Mouse (Mus musculus) T-cell, adult 2 months (primary cell): ENCODE data around the gene Itgam.
"Not testable (repeated sequence)": the region's sequence is repeated elsewhere in the genome, so short reads cannot be mapped to it uniquely, and the experiment has no call there.

ENCODE experiments used
- DNase-seq: peaks from one replicate; pipeline ENCODE4 v3.0.0; 2022; ENCODE audit warnings: low spot score

Itgam gene

DNA sequence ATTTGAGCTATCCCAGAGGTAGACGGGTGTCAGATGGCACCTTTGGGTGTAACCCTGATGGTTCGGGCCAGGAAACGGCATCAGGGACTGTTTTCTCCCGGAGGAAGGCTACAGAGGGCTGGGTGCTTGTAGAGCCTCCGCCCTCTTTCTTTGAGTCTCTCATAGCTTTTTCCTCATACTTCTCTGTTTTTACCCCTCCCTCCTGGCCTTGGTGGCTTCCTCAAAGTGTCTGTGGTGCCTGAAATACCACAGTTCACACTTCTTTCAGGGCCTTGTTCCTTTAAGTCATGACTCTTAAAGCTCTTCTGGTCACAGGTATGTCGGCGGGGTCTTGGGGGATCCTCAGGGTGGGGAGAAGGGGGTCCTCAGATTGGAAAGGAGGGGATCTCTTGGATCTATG, at the start of gene Itgam, which contains the start of gene Gm49368:
Itgam (plus strand) TSS at position 185 of the 400 bp plus-strand sequence.
Gm49368 (plus strand) TSS at position 228 of the 400 bp plus-strand sequence.
- DNase-seq: peak; percentile 36

DNA sequence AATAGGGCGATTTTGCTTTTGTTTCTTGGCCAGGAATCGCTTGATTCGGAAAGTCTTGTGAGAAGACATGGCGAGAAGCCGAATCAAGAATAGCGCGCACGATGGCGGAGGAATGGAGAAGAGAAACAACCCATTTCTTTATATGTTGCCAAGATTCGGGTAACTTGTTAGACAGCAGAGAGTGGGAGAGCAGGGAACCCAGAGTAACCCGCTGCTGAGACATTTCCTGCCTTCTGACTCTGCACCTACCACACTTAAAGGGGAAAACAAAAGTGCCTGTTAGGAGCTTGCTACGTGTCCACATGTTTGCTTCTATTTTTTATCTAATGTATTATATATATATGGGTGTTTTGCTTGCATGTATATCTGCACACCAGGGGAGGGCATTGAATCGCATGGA, 49.3 kb upstream of the Itgam start:
- DNase-seq: no peak

DNA sequence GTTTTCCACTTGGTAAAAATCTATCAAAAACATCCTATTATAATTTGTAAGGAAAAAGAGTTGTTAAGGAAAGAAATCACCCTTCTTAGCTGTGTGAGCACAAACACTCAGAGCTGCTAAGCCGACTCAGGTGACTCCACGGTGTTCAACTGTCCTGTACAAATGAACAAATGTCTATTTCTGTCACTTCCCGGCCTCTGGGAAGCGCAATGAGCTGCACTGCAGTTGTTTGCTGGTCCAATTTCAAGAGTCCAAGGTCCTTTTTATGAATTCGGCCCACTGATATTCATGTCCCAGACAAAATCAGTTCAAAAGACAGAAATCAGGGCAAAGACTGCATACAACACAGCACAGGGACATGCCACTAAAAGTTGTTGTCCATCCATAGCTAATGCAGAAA, 46.3 kb upstream of the Itgam start:
- not testable (repeated sequence) for DNase-seq

DNA sequence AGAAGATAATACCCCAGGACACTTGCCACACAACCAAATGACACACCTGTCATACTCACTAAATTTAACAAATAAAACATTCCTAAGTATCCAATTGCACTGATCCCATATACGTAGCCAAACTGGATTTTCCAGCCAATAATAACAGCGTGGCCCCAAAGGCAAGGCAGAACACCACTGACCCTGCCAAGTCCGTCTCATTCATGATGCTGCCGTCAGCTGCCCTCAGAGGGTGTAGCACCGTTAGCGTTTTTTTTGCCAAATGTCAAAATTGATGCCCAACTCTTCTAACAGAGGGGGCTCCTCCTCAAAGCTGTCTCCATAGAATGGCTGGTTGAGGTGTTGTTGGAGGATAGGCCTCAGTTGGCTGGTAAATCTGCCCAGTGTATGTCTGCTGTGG, 45.8 kb upstream of the Itgam start:
- DNase-seq: no peak

DNA sequence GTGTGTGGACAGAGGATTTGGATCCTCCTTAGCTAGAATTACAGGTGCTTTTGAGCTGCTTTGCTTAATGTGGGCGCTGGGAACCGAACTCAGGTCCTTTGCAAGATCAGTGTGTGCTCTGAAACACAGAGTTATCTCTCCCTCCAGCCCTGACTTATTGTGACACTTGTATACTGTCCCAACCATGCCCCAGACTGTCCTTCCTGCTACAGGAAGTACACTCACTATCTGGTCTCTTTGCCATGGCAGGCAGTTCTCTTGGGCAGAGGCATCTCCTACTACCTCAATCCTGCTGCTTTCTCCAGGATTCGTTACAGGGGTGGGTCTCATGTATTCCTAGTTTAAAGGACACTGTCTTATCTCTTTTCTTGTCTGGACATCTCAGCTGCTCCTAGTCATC, 44.2 kb upstream of the Itgam start:
- no peak for DNase-seq

DNA sequence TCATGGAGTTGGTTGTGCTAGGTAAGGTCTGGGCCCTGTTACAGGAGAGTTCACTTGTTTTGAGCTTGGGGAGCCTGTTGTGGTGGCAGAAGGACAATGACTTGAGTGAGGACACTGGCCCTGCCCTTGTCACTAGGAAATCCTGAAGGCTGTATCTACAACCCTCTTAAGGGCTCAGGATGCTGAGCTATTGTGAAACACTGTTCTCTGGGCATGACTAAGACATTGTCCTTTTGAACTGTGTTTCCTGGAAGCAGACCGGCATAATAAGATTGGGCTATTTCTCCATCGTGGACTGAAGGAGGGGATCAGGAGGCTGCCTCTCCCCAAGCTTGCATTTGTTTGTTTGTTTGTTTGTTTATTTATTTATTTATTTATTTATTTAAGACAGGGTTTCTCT, 43.3 kb upstream of the Itgam start:
- no peak for DNase-seq

DNA sequence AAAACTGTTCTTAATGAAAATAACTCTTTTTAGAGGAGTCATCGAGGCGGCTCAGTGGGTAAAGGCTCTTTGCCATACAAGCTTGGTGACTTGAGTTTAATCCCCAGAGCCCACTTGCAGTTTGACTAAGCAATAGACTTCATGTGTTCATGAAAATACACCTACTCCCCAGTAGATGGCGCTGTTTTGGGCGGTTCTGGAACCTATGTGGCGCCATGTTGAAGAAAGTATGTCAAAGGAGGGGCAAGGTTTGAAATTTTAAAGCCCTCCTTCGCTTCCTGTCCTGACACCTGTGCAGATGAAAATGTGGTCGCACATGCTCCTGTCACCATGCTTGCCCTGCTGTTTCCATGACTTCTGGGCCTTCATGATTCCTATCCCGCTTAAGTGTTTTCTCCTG, 39.5 kb upstream of the Itgam start:
- DNase-seq: peak; percentile 35

DNA sequence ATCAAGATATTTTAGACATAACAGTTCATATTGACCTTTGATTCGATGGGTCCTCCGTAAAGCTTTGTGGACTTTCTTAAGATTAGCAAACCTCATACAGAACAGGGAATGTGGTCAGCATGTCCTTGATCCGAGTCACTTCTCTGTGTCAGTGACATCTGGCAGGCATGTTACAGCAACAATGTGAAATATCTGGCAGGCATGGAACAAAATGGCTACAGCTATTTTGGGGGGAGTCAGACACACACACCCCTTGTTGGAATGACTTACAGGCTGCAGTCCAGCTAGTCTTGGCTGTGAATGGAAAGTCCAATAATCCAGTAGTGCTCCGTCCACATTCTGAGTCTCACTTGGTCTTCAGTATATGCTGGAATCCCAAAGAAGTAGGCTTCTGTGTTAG, 38.9 kb upstream of the Itgam start:
- no peak for DNase-seq

DNA sequence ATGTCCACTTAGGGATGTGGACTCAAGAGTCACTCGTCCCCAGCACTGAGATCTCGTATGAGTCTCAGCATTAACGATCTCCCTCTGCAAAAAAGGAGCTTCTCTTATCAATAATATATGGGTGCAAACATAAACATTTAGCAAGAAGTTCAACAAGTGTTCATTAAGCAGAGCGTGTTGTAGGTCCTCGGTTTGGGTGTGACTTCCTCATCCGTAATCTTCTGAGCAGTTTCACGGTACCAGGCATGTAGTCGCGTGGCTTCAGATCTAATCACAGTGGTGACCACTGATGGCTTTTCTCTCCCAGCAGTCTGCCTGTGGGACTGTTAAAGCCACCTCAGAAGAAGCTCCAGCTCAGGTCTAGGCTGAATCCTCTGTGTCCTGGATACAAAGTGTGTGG, 38.1 kb upstream of the Itgam start:
- no peak for DNase-seq

DNA sequence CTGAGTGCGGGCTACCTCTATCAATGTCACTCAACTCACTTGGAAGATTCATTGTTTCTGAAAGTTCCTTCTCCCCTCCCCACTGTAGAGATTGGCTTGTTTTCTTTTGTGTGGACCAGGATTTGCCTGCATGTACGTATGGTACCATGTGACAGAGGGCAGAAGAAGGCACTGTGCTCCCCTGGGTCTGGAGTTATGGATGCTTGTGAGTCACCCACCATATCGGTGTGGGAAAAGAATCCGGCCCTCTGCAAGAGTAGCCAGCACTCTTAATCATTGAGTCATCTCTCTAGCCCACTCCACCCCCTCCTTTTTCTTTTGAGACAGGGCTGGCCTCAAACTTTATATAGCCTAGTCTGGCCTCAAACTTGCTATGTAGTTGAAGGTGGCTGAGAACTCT, 37.5 kb upstream of the Itgam start:
- no peak for DNase-seq

DNA sequence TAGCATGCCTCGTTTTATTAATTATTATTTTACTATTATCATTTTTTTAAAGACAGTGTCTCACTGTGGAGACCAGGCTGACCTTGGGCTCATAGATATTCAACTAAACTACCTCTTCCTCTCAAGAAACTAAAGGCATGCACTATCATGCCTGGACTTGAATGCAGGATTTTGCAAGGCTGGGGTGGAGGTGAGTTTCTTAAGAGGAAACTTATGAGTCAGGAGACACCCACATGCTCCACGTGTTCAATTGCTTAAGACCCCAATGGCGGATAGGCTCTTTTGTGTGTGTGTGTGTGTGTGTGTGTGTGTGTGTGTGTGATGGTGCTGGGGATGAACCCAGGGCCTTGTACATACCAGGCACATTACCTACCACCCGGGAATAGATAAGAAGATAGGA, 37.1 kb upstream of the Itgam start:
- no peak for DNase-seq

DNA sequence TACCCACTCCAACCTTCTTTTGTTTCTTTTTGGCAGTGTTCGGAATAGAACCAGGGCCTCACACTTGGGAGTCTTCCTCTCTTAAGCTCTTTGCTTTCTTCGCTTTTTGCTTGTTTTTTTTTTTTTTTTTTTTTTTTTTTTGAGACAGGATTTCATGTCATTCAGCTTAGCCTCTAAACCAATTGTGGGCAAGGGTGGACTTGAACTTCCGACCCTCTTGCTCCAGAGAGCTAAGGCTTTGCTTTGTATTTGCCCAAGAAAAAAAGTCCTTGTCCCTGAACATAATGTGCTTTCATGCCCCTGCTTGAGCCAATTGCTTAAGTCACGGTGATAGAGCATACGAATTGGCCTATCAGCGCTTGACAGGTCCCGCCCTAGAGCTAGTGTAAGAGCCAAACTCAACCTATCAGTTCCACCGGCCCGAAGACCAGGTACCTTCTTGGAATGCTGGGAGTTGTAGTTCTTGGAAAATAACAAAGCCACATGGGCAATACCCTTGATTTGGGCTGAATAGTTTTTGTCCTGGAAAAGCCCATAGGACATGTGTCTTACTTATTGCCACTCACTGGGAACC, 30.9 kb upstream of the Itgam start:
- no peak for DNase-seq

DNA sequence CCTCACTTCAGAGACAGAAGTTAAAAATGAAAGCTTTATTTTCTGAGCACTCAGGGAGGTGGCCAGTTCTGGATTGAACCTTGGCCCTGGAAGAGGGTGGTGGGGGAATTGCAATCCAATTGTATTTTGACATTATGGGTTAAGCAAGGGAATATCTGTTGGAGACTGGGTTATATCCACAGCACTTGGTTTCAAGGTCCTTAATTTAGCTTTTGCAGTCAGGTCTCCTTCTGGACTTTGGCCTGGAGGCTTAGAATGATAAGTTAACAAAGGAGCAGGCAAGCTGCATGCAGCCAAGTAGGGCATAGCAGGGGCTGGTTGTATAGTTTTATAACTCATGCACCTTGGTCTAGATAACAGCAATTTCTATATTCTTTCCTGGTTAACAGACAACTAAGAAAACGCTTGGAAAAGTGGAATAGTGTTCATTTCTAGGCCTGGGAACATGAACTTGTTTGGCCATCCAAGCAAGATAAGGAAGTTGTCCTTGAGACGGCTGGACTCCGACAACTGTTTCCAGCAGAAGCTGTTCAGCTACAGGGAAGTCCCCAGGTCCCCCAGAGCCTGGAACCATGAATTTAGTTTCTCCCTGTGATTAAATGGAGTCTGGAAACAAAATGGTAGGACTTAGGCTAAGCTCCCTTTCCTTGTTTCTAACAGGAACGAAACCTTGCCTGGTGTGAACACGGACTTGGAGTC, 30.0 kb upstream of the Itgam start:
- DNase-seq: no peak

DNA sequence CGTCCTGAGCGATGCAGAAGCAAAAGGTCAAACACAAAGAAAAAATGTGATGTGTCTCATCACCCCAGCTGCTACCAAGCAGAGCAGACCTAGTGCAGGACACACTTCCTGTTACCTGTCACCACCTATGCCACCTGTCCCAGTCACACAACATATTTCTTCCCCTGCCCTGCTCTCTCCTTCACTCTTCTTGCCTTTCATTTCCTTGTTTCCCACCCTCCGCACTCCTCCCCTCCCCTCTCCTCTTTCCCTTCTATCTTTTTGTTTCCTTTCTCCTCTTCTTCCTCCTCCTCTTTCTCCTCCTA, 29.5 kb upstream of the Itgam start:
- no peak for DNase-seq

DNA sequence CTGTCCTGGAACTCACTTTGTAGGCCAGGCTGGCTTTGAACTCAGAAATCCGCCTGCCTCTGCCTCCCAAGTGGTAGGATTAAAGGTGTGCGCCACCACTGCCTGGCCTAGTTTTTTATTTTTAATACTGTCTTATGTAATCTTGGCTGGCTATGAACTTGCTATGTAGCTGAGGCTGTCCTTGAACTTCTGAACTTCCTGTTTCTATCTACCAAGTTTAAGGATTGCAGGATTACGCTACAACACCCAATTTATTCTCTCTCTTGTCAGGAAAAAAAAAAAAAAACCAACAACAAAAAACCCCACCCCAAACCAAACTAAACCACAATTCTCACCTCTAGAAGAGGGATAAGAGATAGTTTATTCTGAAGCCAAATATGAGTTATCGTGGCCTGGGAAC, 28.8 kb upstream of the Itgam start:
- no peak for DNase-seq

DNA sequence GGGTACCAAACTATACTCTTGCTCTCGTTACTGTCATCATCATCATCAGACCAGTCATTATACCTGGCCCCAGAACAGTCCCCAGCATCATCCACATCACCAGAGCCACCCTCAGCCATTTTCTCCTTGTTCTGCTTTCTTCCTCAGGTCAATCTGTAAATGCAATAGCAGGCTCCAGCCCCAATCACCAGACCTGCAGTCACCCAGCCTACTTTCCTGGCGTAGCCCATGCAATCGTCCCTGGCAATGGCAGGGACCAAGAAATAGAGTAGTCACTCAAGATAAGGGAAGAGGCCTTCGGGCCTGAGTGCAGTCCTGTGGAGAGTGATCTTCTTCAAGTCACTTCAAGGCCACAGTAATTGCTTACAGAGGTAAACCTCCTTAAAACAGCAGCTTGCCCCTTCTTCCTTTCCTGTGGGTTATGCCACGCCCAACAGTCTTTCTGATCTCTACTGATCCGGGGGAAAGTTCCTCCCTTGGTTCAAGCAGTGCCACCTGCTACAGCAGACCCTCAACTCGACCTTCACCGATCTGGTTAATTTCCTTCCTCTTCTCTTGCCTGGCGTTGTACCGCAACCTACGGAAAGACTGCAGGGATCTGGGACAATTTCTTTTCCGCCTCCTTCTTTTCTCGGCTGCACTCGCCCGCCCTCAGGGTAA, 20.1 kb upstream of the Itgam start:
- DNase-seq: not testable (repeated sequence)

DNA sequence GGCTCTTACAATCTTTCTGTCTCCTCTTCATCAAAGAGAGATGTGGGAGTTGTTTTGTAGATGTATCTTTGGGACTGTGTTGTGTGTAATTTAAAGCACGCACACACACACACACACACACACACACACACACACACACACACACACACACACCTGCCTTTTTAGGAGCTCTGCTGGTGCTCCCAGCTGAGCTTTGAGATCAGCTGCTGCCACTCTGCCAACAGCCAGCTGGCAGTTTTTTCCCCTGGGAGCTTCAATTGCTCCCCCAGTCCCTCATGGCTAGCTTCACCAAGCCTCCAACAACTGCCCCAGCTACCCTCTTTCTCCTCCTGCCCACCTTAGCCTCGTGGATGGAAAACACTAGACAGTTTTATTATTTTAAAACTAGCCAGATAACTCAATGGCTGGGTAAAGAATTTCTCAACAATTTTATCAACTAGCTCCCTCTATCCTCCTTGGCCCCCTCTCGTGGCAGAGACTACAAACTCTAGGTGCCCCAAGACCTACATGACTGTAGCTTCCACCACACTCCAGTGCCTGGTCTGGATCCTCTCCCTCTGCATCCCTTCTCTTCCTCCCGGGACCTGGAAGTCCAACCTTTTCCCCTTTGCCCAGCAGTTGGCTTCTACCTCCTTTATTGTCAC, 18.2 kb upstream of the Itgam start:
- DNase-seq: no peak

DNA sequence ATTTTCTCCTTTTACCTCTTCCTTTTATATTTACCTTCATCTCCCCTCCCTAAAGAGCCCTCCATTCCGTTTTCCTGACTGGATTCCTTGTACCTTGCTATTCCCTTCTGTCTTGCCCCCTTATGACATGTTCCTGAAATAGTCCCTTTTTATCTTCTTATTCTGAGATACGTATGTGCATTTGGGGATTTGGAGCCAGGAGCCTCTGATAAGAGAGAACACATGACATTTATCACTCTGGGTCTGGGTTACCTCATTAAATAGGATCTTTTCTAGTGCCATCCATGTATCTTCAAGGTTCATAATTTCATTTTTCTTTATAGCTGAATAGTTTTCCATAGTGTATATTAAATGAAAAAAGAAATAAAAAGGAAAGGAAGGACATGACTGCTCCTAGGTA, 16.8 kb upstream of the Itgam start:
- no peak for DNase-seq

DNA sequence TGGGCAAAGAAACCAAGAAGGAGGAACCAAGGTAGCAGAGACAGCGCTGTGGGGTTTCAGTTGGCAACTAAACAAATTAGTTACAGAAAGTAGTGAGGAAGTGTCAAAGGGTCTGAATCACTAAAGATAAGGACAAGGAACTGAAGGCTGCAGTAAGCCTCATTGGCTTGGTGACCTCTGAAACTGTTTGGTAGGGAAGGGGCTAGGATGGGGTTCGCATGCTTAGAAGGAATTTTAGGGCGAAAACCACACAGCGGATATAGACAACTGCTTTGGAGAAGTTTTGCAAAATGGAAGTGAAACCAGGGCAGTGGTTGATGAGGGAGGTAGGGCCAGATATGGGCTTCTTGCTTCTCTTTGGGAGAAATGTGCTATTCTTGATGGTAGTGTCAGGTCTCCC, 13.6 kb upstream of the Itgam start:
- no peak for DNase-seq

DNA sequence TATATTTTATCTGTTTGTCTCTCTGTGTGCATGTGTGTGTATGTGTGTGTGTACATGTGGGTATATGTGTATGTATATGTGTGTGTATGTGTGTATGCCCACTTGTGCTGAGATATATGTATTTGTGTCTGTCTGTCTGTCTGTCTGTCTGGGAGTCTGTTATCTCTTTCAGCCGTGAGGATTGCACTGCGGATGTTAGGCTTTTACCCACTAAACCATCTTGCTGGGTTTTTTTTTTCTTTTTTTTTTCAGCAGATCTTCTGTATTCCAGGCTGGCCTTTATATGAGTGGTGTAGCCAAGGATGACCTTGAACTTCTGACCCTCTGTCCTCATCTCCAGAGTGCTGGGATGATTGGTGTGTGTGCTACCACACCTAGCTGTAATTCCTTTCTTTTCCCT, 13.2 kb upstream of the Itgam start:
- no peak for DNase-seq

DNA sequence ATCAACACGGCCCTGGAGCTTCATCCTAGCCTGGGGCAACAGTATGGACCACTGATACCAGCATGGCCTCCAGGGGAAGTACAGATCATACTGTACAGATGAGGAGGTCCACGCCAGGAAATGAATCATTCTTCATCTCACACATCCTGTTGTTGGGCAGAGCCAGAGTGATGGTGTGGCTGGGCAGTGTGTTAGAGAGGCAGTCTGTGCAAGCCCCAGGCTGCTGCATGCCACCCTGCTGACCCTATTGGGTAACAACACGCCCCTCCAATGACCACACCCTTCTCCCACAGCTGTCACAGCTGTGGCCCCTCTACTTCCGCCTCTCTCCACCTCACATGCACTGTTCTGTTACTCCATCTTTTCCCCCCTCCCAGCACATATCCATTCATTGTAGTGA, 11.7 kb upstream of the Itgam start:
- peak; percentile 27 for DNase-seq

DNA sequence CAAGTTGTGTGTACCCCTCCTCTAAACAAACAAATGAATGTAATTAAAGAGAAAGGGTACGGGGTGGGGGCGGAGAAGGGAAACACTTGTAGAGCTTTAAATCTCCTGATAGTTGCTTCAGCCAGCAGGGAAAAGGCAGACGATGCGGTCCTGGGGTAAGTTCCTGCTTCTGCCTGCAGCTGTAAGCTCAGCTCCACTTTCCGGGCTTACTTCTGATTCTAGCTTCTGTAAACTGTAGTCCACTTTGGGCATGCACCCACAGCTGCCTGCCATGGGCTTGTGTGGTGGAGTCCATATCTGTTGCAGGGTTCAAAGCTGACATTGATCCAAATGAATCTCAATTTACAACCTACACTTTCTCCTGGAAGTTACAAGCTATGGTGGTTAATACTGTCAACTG, 9.4 kb upstream of the Itgam start:
- DNase-seq: no peak

DNA sequence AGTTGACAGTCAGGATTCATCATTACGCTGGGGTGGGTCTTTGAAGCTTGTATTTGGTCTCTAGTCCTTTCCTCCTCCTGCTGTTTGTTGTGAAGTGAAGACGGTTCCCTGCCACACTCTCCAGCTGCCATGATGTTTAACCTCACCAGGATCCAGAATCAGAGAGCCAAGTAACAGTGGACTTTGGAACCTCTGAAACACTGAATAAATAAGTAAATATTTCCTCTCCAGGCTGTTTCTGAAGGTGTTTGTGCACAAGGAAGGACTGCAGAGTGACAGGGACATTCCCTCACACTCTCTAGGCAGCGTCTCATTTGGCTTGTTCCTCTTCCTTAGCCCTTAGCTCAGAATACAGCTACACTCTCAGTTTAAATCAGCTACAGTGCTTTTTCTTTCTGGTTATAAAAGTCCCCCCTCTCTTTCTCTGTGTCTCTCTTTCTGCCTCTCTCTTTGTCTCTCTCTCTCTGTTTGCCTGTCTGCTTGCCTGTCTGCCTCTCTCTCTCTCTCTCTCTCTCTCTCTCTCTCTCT, 5.5 kb upstream of the Itgam start:
- DNase-seq: no peak
